Mouse (Mus musculus) naive thymus-derived CD4-positive, alpha-beta T cell, adult 2 months (primary cell): ENCODE measurements around the gene Prkci.

ENCODE experiments used
- DNase-seq: peaks from one replicate; pipeline ENCODE4 v3.0.0-alpha.2; 2011; ENCODE audit warnings: low read depth

The Prkci gene

DNA sequence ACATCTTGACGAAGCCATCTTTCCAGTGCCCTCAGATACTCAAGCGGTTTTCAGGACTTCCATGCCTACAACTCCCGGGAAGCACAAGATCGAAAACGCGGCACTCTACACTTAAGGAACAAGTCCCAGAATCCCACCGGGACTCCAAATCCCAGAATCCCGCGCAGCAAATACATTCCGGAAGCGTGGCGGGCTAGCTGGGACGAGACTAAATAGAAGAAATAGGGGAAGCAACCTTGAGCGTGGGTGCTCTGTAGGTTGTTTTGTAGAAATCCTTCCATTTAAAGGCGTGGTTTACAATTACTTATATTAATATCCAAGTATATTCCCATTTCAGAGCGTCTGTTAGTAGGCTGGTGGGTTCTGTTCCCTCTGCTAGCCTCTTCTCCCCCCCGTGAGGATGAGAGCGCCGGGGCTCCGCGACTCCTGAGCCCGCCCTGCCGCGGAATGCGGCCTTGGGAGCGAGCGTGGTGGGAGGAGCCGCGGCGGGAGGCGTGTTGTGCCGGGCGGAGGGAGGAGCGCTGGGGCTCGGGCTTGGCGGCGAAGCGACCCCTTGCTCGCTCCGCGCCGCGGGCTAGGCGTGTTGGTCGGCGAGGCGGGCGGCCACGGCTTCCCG is at the start of gene Prkci:
TSS of gene Prkci (plus strand) at position 465 of the 616 bp plus-strand sequence.
- peak; percentile 91 for DNase-seq

GRCm38 (mm10) chr3:30951652-30952051 is 43.9 kb upstream of the Prkci start:
- no peak for DNase-seq

DNA sequence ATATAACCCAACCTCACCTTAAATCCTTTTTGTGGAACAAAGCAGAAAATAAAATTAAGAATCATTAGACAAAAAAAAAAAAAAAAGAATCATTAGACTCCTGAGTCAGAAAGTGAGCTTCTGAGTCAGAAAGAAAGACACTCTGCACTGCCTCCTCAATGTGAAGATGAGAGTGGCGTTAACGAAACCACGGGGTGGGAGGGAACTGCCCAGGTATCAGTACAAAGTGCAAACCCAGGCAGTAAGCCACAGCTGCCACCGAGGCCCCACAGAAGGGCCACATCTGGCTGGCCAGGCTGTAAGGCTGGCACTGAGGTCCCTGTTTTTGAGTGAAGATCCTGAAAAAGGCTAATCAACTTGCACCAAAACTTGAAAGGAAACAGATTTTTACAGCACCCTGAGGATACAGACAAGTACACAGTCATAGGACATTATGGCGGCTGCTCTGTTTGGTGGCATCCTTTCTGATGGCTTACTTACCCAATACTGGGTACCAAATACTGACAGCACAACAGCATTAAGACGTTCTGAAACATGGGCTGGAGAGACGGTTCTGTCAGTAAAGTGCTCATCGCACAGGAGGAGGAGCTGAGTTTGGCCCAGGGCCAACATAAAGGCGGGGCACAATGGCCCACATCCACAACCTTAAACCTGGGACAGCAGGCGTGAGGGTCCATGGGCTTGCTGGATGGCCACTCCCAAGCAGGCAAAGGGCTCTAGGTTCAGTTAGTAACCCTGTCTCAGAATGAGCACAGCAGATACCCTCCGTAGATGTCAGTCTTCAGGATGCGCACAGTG is 43.1 kb upstream of the Prkci start:
- no peak for DNase-seq

DNA sequence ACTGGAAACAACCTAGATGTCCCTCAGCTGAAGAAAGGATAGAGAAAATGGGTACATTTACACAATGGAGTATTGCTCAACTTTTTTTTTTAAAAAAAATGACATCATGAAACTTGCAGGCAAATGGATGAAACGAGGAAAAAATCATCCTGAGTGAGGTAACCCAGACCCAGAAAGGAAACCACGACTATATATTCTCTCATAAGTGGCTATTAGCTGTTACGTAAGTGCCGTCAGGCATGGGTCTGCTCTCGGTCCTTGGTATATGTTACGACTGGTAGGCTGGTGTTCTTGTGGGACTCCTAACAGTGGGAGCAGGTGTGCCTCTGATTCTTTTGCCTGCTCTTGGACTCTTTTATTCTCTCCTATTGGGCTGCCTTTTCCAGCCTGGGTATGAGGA is 39.2 kb upstream of the Prkci start:
- no peak for DNase-seq

DNA sequence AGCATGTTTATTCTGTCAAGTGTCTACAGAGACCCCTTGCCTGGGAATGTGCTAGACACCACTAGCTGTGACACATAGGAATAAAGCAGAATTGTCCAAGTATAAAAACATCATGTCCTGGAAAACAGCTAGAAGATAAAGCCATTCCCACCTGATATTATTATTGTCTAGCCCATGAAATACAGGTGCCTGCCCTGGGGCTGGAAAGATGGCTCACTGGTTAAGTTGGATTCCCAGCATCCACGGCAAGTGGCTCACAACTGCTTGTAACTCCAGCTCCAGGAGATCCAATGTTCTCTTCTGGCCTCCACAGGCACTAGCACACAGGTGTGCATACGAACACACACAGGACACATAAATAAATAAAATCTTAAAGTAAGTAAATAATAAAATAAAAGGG is 36.8 kb upstream of the Prkci start:
- no peak for DNase-seq

GRCm38 (mm10) chr3:30959868-30960831 is 35.4 kb upstream of the Prkci start:
- no peak for DNase-seq

DNA sequence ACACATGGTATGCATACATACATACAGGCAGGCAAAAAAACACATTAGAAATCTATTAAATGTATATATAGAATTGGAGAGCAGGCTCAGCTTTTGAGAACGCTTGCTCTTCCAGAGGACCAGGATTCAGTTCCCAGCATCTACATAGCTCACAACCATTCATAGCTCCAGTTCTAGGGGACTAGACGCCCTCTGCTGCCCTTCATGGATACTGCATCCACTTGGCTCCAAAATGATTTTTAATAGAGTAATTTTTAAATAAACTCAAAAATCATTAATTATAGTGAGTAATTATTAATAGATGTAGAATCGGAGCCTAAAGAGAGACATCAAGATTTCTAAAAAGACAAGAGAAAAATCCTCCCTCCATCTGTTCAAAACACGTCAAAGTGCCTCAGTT is 32.4 kb upstream of the Prkci start:
- DNase-seq = peak; percentile 24

DNA sequence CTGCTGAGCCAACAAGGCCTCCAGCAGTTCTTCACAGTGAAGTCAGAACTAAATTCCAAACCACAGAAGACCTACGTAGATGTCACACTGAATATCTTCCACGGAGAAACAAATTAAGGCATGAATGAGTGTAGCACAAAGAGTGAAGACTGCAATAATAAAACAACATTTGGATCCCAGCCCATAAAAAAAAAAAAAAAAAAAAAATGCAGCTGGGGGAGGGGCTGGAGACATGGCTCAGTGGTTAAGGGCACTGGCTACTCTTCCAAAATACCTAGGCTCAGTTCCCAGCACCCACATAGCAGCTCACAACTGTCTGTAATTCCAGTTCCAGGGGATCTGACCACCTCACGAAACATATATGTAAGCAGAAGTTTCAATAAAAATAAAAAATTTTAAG is 31.3 kb upstream of the Prkci start:
- DNase-seq = no peak

GRCm38 (mm10) chr3:30965644-30966043 is 29.9 kb upstream of the Prkci start:
- peak; percentile 56 for DNase-seq

DNA sequence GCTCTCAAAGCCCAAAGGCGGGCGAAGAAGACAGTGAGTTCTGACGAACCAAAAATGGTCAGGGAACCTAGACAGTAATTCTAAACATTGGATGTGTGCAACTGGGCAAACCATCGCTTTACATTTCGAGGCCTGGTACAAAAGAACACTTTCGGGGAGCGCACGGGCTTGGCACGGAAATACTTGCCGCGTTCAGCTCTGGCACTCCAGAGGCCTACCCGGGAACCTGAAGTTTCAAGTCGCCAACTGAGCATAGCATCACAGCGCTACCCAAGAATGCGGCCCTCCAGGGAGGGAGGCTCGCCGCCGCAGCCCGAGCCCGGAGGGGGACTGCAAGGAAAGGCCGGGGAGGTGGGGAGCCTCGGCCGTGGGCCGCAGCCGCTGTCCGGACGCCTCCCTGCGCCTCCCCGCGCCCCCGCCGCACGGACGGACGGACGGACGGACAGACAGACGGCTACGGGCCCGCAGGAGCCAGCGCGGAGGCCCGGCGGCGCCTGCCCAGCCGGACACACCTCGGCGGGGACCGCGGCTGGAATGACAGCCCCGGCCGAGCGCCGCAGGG is 26.9 kb upstream of the Prkci start:
- DNase-seq = peak; percentile 73

- peak; percentile 97 for DNase-seq
Measured at GRCm38 (mm10) chr3:30969104-30969581, 26.4 kb upstream of the Prkci start, which contains the start of gene Phc3. Gene Phc3 (minus strand): TSS chr3:30969415.

GRCm38 (mm10) chr3:30975102-30975754 is 20.3 kb upstream of the Prkci start:
- peak; percentile 83 for DNase-seq

- no peak for DNase-seq
Measured at GRCm38 (mm10) chr3:30976991-30977603, 18.4 kb upstream of the Prkci start.

DNA sequence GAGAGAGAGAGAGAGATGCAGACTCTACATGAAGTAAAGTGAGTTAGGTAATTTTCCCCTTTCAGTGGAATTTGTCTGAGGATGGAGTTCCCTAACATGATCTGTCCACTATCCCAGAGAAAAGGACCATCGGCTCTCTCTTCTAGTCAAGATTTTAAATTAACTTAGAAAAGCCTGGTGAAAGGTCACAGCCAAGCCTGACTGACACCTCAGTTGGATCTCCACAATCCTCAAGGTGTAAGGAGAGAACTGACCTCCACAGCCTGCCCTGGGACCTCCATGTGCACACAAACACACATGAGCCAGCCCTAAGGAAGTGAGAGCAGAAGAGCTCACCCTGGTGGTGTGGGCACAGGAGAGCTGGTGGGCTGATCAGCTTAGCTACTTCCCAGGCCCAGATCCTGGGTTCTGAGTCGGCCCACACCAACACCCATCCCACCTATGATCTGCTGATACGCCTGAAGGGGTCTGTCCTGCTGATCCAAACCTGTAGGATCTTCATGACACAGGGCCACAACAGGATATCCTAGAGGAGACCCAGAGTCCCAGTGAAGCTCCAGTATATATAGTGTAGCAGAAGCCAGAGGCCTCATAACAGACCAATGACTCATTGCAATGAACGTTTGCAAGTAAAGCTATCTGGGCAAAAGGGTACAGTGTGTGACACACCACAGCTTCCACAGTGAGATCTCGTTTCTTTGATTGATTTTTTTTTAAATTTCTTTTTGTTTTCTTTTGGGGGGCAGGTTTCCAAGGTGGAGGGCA is 13.7 kb upstream of the Prkci start:
- DNase-seq = no peak

GRCm38 (mm10) chr3:30982924-30983536 is 12.5 kb upstream of the Prkci start:
- DNase-seq = no peak

DNA sequence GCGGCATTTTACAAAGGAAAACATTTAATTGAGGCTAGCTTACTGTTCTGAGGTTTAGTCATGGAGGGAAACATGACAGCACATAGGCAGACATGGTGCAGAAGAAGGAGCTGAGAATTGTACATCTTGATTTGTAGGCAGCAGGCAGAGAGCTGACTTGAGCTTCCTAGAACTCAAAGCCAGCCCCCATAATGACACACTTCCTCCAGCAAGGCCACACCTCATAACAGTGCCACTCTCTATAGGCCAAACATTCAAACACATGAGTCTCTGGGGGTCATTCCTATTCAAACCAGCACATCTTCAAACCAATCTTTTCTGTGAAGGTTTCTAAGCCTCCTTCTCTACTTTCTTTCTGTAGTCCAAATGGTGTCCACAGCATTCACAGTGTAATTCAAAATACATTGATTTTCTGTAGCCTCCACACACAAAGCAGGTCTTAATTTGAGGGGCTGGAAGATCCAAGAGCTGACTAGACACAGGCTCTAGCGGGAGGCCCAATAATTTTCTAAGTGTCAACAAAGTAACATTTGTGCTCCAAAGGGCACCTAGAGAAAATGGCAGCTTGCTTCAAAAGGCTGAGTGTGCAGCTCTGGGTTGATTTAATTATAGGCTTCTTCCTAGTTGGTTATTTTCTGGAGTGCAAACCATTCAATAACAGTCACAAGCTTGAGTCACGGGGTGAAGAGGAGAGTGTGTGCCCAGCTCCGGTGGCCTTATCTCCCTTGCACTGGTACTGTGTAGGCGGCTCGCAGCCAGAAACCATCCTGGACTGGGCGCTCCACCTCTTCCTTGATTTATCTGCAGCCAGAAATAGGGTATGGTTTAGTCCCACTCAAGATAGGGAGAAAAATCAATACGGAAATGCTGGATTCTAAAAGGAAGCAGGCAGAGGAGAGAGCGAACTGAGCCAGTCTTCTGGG is 7.9 kb upstream of the Prkci start:
- no peak for DNase-seq

DNA sequence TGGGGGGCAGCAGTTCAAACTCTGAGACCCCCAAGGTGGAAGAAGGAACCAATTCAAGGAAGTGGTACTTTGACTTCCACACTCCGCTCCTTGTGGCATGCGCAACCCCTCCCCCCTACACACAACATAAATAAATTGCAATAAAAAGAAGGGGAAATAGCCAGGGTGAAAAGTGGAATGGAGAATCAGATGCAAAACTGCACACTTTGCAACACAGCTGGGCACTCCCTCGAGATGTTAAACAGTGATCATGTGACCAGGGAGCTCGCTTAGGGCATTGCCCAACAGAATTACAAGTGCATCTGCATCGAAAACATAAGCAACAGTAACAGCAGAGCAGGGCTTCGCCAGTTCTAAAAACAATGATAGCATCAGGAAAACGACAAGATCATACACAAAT is 3.4 kb upstream of the Prkci start:
- no peak for DNase-seq

- DNase-seq = peak; percentile 34
Measured at GRCm38 (mm10) chr3:30993066-30993573, 2.4 kb upstream of the Prkci start.
